Mouse (Mus musculus) T-helper 1 cell (primary cell): Measurements from ENCODE around the gene Nacad.

Source experiments
- in situ Hi-C: fragments of 300-600 bp; cut with MboI, MseI; formaldehyde crosslinking; loops from one replicate; pipeline ENCODE4 v1.15.1; 2025; ENCODE audit warnings: high pct_unique_total_duplicates

Nacad gene

GRCm38 (mm10) chr11:6603887-6604603, 1.8 kb downstream of the Nacad start:
- in situ Hi-C loops: no loop called here

GRCm38 (mm10) chr11:6603224-6603623, 2.6 kb downstream of the Nacad start:
- in situ Hi-C loops: no loop called here

- in situ Hi-C loops: no loop called here
These were observed 3.2 kb downstream of the Nacad start for GRCm38 (mm10) chr11:6602662-6603061.

GRCm38 (mm10) chr11:6601649-6602480, 4.0 kb downstream of the Nacad start:
- in situ Hi-C loops: no loop called here

- in situ Hi-C loops: no loop called here
These were observed 5.4 kb downstream of the Nacad start for GRCm38 (mm10) chr11:6600284-6600944.

GRCm38 (mm10) chr11:6599831-6600230, 6.0 kb downstream of the Nacad start:
- in situ Hi-C loops: no loop called here

GRCm38 (mm10) chr11:6599011-6599681, 6.7 kb downstream of the Nacad start:
- in situ Hi-C loops: no loop called here

- in situ Hi-C loops: no loop called here
These were observed 7.5 kb downstream of the Nacad start for GRCm38 (mm10) chr11:6598191-6598889.

GRCm38 (mm10) chr11:6597523-6597922, 8.3 kb downstream of the Nacad start:
- in situ Hi-C loops: no loop called here

- in situ Hi-C loops: no loop called here
These were observed 9.2 kb downstream of the Nacad start for GRCm38 (mm10) chr11:6596616-6597015.

- in situ Hi-C loops: no loop called here
These were observed 9.6 kb downstream of the Nacad start for GRCm38 (mm10) chr11:6596205-6596604.

- in situ Hi-C loops: no loop called here
These were observed 10.5 kb downstream of the Nacad start for GRCm38 (mm10) chr11:6595339-6595738.

- in situ Hi-C loops: no loop called here
These were observed 11.0 kb downstream of the Nacad start for GRCm38 (mm10) chr11:6594845-6595244.

GRCm38 (mm10) chr11:6593406-6593805, 12.4 kb downstream of the Nacad start:
- in situ Hi-C loops: no loop called here

GRCm38 (mm10) chr11:6590933-6591675, 14.7 kb downstream of the Nacad start:
- in situ Hi-C loops: no loop called here

GRCm38 (mm10) chr11:6589838-6590237, 16.0 kb downstream of the Nacad start:
- in situ Hi-C loops: no loop called here

- in situ Hi-C loops: no loop called here
These were observed 17.6 kb downstream of the Nacad start for GRCm38 (mm10) chr11:6588295-6588694.

GRCm38 (mm10) chr11:6587249-6587940, 18.5 kb downstream of the Nacad start:
- in situ Hi-C loops: no loop called here

GRCm38 (mm10) chr11:6586660-6587059, 19.2 kb downstream of the Nacad start:
- in situ Hi-C loops: no loop called here

- in situ Hi-C loops: no loop called here
These were observed 20.1 kb downstream of the Nacad start for GRCm38 (mm10) chr11:6585748-6586147.
